Mouse (Mus musculus): ENCODE measurements around the gene Zfp704.

- TF ChIP-seq CTCF (IDR thresholded peaks at IDR 0.05 in 2 of 3, conservative IDR thresholded peaks at IDR 0.05 in 1 of 3; ENCODE audit: control insufficient read depth in 1 of 3, insufficient read depth in 1 of 3, low read depth in 2 of 3, low read length in 3 of 3, poor library complexity in 1 of 3, severe bottlenecking in 1 of 3): no peak
- no peak for TF ChIP-seq TCF12 (IDR thresholded peaks at IDR 0.05; ENCODE audit: low read depth, low read length)
- no peak for TF ChIP-seq USF2 (IDR thresholded peaks at IDR 0.05; ENCODE audit: borderline replicate concordance in 1 of 2, insufficient read depth in 1 of 2, low read depth in 1 of 2, low read length in 2 of 2)
- no peak for TF ChIP-seq MAFK (IDR thresholded peaks at IDR 0.05; ENCODE audit: borderline replicate concordance, low read depth, low read length)
- TF ChIP-seq ZMIZ1 (IDR thresholded peaks at IDR 0.05; ENCODE audit: low read depth, low read length): no peak
Measured at GRCm38 (mm10) chr3:9476336-9476735, 133.5 kb downstream of the Zfp704 start.

All from MEL (cell line).